Mouse (Mus musculus): ENCODE measurements around the gene Adprh.

DNA sequence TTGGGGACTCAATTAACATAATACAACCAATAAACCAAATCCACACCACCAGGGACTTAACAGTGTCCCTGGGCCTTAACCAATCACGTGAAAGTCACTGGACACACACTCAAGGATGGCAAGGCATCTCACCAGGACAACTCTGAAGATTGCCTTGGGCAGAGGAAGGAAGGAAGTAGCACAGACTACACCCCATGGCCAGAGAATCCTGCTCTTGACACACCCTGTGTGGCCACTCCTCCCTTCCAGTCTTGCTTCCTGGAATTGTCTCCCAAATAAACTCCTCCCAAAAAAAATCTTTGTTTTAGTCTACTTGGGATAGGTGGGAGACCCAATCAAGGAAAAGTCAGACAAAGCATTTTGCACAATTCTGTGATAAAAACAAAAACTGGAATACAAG lies 7.5 kb downstream of the Adprh start:
- TF ChIP-seq CTCF (IDR thresholded peaks at IDR 0.05; ENCODE audit: low read depth, low read length), result no peak
- TF ChIP-seq POLR2A (IDR thresholded peaks at IDR 0.05; ENCODE audit: borderline replicate concordance, low read depth, low read length), result no peak
